Mouse (Mus musculus) spleen, postnatal 10 days (tissue): ENCODE data around the gene Gm10306.

ENCODE experiments used
- DNase-seq, 2 experiments: peaks; one replicate each; pipeline ENCODE4 v3.0.0; 2021 to 2022; ENCODE audit warnings: low spot score in 2 of 2

Gm10306 gene

GRCm38 (mm10) chr4:94556265-94557054, at the start of gene Gm10306, which contains the start of gene Caap1:
TSS of gene Gm10306 (plus strand) at chr4:94556546.
TSS of gene Caap1 (minus strand) at chr4:94556796.
- peak; percentile 93 to 95 for DNase-seq

- no peak for DNase-seq
These were observed 41.0 kb upstream of the Gm10306 start for GRCm38 (mm10) chr4:94515366-94515765.

GRCm38 (mm10) chr4:94517631-94518030, 38.7 kb upstream of the Gm10306 start:
- peak in 1 of 2 experiments; percentile 56 for DNase-seq

GRCm38 (mm10) chr4:94523321-94523720, 33.0 kb upstream of the Gm10306 start:
- no peak for DNase-seq

GRCm38 (mm10) chr4:94529448-94529847, 26.9 kb upstream of the Gm10306 start:
- no peak for DNase-seq

GRCm38 (mm10) chr4:94533205-94533604, 23.1 kb upstream of the Gm10306 start:
- DNase-seq: no peak

GRCm38 (mm10) chr4:94543041-94543440, 13.3 kb upstream of the Gm10306 start:
- no peak for DNase-seq

GRCm38 (mm10) chr4:94544321-94544720, 12.0 kb upstream of the Gm10306 start:
- DNase-seq: no peak

GRCm38 (mm10) chr4:94554955-94555494, 1.3 kb upstream of the Gm10306 start:
- DNase-seq: no peak

- DNase-seq: peak in 1 of 2 experiments; percentile 15
These were observed 799 bp downstream of the Gm10306 start for GRCm38 (mm10) chr4:94557145-94557544.

- no peak for DNase-seq
These were observed 2.9 kb downstream of the Gm10306 start for GRCm38 (mm10) chr4:94559266-94559665.

- no peak for DNase-seq
These were observed 4.0 kb downstream of the Gm10306 start for GRCm38 (mm10) chr4:94560316-94560715.

- DNase-seq: no peak
These were observed 5.8 kb downstream of the Gm10306 start for GRCm38 (mm10) chr4:94561954-94562648.

- DNase-seq: no peak
These were observed 8.0 kb downstream of the Gm10306 start for GRCm38 (mm10) chr4:94564297-94564696.

GRCm38 (mm10) chr4:94572677-94573076, 16.3 kb downstream of the Gm10306 start:
- DNase-seq: no peak

- DNase-seq: no peak
These were observed 35.5 kb downstream of the Gm10306 start for GRCm38 (mm10) chr4:94591765-94592381.

GRCm38 (mm10) chr4:94592709-94593108, 36.4 kb downstream of the Gm10306 start:
- no peak for DNase-seq

- DNase-seq: peak in 1 of 2 experiments; percentile 19
These were observed 45.0 kb downstream of the Gm10306 start for GRCm38 (mm10) chr4:94601395-94601794.

GRCm38 (mm10) chr4:94602496-94603030, 46.2 kb downstream of the Gm10306 start:
- DNase-seq: no peak

GRCm38 (mm10) chr4:94603031-94603629, 46.8 kb downstream of the Gm10306 start, which contains the start of gene Plaa:
TSS of gene Plaa (minus strand) at chr4:94603244.
- DNase-seq: peak; percentile 89 to 90

- DNase-seq: no peak
These were observed 48.2 kb downstream of the Gm10306 start for GRCm38 (mm10) chr4:94604452-94605019.
